Mouse (Mus musculus) lung, postnatal 0 days (tissue): Measurements from ENCODE around the gene Gm49711. TPM values are rescaled to one million over a fixed set of nuclear protein-coding genes. Genes with fewer than 3 reads are reported as not detected.

Experiments
- ATAC-seq: fragments of 200-750 bp; cut with Nextera tagmentation; 2 replicates; pipeline ENCODE4 v1.8.0; 2017; ENCODE audit warnings: moderate library complexity
- DNase-seq: peaks from one replicate; pipeline ENCODE4 v3.0.0-alpha.2; 2016; ENCODE audit warnings: low spot score
- H3K27ac ChIP-seq: fragments of 300-500 bp; sonication (generic); 2 replicates; pipeline ENCODE4 v1.5.1; 2014; ENCODE audit warnings: antibody characterized with exemption, mild to moderate bottlenecking, low read length, mixed read lengths
- H3K27me3 ChIP-seq: fragments of 300-500 bp; sonication (generic); replicated peaks from 2 replicates; pipeline ENCODE4 v1.6.1; 2014; ENCODE audit warnings: low read length, mixed read lengths; ENCODE audit not compliant: insufficient read depth
- H3K36me3 ChIP-seq: fragments of 300-500 bp; sonication (generic); 2 replicates; pipeline ENCODE4 v1.6.1; 2014; ENCODE audit warnings: low read length, mixed read lengths; ENCODE audit not compliant: insufficient read depth
- H3K4me1 ChIP-seq: fragments of 300-500 bp; sonication (generic); 2 replicates; pipeline ENCODE4 v1.6.1; 2014; ENCODE audit warnings: antibody characterized with exemption, low read depth, low read length, mixed read lengths; ENCODE audit not compliant: insufficient read depth
- H3K4me2 ChIP-seq: fragments of 300-500 bp; sonication (generic); replicated peaks from 2 replicates; pipeline ENCODE4 v1.6.1; 2014; ENCODE audit warnings: low read depth, mild to moderate bottlenecking, low read length, moderate library complexity, mixed read lengths
- H3K4me3 ChIP-seq: fragments of 300-500 bp; sonication (generic); 2 replicates; pipeline ENCODE4 v1.5.1; 2014; ENCODE audit warnings: low read depth, low read length
- H3K9ac ChIP-seq: fragments of 300-500 bp; sonication (generic); replicated peaks from 2 replicates; pipeline ENCODE4 v1.6.1; 2014; ENCODE audit warnings: low read depth, mild to moderate bottlenecking
- H3K9me3 ChIP-seq: fragments of 300-500 bp; sonication (generic); 2 replicates; pipeline ENCODE4 v1.6.1; 2016; ENCODE audit warnings: low read length, mixed read lengths
- CTCF ChIP-seq: IDR thresholded peaks from 2 replicates; pipeline ENCODE4 v1.5.1; 2016; ENCODE audit warnings: antibody characterized with exemption, mild to moderate bottlenecking
- EP300 ChIP-seq: IDR thresholded peaks from 2 replicates; pipeline ENCODE4 v1.6.1; 2016; ENCODE audit warnings: antibody characterized with exemption, mild to moderate bottlenecking, control low read depth
- WGBS: fragments of 180-500 bp; shearing (Covaris S2); extraction: QIAGEN DNeasy Blood & Tissue Kit; methylation state at CpG from one replicate; pipeline ENCODE4 v1.1.7; 2014; 5-methylcytosine and 5-hydroxymethylcytosine counted together
- polyA plus RNA-seq: library from polyadenylated mRNA; unstranded; fragments of >200 nt; fragmentation: Nextera tagmentation; extraction: Ambion mirVana; gene quantifications from 2 replicates; pipeline ENCODE4 v1.2.1, GENCODE M21; 2015

Gene Gm49711
- polyA plus RNA-seq, 1 experiment from 2014 or later = 0.11 TPM

DNA sequence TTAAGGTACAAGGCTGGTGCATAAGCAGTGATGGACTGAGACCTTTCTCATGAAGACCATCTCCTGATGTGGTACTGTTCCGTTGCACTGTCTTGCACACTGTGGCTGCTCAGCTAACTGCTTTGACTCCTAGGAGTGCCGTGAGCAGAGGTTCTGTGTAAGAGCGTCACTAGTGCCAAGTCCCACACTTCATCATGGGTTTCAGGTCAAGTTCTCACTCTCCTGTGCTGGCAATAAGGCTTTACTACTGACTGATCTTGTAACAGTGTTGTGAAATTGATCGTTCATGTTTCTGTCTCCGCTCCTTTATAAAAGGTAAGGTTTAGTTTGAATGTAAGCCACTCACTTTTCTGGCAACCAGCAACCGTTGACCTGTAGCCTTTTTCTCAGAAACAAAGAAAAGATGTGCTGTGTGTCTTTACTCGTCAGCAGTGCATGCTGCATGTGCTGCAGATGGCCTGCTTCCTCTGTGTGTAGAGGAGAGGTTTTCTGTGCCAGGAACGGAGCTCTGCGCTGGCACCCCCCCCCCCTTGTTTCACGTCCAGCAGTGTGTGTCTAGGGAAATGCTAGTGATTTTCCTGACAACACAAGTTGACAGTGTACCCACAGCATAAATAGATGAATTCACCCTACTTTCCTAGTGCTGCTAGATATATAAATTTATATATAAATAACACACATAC, 25.8 kb downstream of the Gm49711 start:
- H3K36me3 ChIP-seq = no peaks in the 10 kb centered on the region
- H3K27me3 ChIP-seq = no peaks in the 10 kb centered on the region
- no peak overlapping the region for H3K9ac ChIP-seq
- no peak overlapping the region for H3K4me3 ChIP-seq
- H3K4me2 ChIP-seq = no peak overlapping the region
- 79% methylated on average over 10 of the region's 10 CpGs for WGBS
- ATAC-seq (no peak), DNase-seq (no peak)
- H3K9me3 ChIP-seq = no peaks in the 10 kb centered on the region
- TF ChIP-seq CTCF (no peak), EP300 (no peak)
- no peaks in the 10 kb centered on the region for H3K4me1 ChIP-seq
- no peak overlapping the region for H3K27ac ChIP-seq

DNA sequence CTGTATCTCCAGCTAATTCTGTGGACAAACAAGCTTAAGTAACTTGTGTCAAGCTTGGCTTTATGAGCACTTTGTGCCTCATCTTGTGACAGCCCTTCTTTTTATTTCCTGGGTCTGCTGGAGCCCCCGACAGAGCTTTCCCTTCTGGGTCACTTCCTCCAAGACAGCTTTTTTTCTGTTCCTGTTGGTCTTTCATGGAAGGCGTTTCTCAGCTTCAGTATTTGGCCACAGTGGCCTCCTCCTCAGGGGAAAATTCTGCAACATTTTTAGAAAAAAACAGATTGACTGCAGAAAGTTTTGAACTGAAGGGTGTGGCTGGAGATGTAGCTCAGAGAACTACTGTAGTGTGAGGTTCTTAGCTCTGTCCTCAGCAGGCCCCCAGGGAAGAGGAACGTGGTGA, 31.1 kb downstream of the Gm49711 start:
- H3K4me3 ChIP-seq = no peak overlapping the region
- no peak overlapping the region for H3K9ac ChIP-seq
- no peak overlapping the region for H3K27ac ChIP-seq
- 58% methylated on average over 3 of the region's 3 CpGs for WGBS
- no peak for ATAC-seq
- H3K4me1 ChIP-seq = no peaks in the 10 kb centered on the region
- H3K27me3 ChIP-seq = no peaks in the 10 kb centered on the region
- no peak for TF ChIP-seq EP300
- TF ChIP-seq CTCF = no peak
- no peak overlapping the region for H3K4me2 ChIP-seq
- H3K9me3 ChIP-seq = no peaks in the 10 kb centered on the region
- no peak for DNase-seq
- no peaks in the 10 kb centered on the region for H3K36me3 ChIP-seq

DNA sequence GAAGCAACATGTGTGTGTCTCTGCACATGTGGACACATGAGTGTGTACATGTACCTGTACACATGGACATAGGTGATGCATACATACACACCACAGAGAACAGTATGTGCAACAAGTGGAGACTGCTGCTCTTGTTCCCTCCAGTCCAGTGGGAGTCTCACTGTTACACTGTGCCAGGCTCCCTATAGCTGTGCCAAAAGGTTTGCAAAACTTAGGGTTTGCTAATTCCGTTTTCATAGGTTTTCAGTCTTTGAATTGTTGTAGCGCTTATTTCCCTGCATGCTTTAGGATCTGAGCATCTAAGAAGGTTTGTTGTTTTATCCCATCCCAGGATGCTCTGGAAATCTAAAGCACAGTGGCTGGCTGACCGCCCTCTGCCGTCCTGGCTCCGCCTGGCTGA, 33.8 kb downstream of the Gm49711 start:
- no peaks in the 10 kb centered on the region for H3K4me1 ChIP-seq
- no peaks in the 10 kb centered on the region for H3K36me3 ChIP-seq
- DNase-seq = no peak
- no peaks in the 10 kb centered on the region for H3K9me3 ChIP-seq
- H3K4me2 ChIP-seq = no peak overlapping the region
- ATAC-seq = no peak
- no peak overlapping the region for H3K9ac ChIP-seq
- H3K4me3 ChIP-seq = no peak overlapping the region
- no peak for TF ChIP-seq CTCF
- no peak for TF ChIP-seq EP300
- H3K27ac ChIP-seq = no peak overlapping the region
- H3K27me3 ChIP-seq = no peaks in the 10 kb centered on the region
- WGBS = 83% methylated on average over 5 of the region's 5 CpGs

DNA sequence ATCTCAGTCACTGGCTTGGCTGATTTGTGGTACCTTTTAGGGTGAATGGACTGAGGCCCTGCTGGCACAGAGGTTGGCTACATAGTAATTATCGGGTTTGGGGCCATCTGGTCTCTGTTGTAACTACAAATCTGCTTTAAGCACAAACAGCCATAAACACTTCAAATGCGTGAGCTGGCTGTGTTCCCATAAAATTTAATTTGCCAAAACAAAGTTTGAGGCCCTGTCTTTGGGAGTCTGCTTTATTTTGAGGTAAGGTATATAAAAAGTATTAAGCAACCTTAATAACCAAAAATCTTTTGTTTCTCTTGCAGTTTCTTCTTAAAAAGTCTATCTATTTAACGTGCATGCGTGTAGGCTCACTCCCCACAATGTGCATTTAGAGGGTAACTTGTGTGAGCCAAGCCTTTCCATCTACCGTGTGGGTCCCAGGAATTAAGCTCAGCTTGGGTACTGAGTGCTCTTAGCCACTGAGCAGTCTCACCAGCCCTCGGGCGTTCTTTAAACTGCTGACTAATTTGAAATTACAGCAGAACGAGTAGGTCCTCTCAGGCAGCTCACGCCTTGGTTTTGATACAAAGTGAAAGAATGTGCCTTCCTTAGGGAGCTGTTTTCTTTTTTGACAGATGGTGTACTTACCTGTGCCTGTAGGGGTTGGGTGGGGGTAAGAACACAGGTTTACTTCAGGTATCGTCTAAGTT, 40.4 kb downstream of the Gm49711 start:
- Histone ChIP-seq H3K27me3 (no peaks in the 10 kb centered on the region), H3K27ac (no peak overlapping the region), H3K9me3 (no peaks in the 10 kb centered on the region), H3K9ac (no peak overlapping the region), H3K4me3 (no peak overlapping the region), H3K4me1 (no peaks in the 10 kb centered on the region), H3K4me2 (no peak overlapping the region), H3K36me3 (no peaks in the 10 kb centered on the region)
- TF ChIP-seq CTCF = no peak
- no peak for TF ChIP-seq EP300
- ATAC-seq (no peak), DNase-seq (no peak)
- 70% methylated on average over 10 of the region's 10 CpGs for WGBS

DNA sequence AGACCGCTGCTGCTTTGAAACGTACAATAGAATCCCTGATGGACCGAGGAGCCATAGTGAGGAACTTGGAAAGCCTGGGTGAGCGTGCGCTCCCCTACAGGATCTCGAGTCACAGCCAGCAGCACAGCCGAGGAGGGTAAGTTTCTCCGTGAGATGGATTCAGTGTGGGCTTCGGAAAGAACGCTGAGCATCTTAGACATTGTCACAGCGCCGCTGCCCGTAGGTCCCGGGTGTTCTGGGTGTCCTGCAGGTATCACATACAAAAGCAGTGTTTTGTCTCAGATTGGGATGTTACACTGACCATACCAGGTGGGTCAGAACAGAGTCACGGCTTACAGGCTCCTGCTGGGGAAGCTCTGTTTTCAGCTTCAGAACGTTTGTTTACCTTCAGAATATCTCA, 41.5 kb downstream of the Gm49711 start:
- no peak for ATAC-seq
- WGBS = 81% methylated on average over 16 of the region's 16 CpGs
- no peak overlapping the region for H3K4me2 ChIP-seq

DNA sequence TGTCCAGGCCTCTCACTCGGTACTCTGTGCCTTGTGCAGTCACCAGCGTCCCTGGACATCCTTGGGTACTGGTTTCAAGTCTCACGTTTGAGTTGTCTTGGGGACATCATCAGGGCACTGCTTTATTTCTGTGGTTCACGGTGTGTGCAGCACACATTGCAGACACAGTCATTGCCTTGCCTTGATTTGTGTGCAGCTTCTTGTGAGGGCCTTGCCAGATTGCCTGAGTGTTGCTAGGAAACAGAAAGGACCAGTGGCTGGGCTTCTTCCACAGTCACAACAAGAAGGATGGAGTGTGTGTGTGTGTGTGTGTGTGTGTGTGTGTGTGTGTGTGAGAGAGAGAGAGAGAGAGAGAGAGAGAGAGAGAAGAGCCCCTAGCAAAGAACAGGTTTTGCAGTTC, 42.0 kb downstream of the Gm49711 start:
- TF ChIP-seq EP300 = no peak
- TF ChIP-seq CTCF = no peak
- ATAC-seq (no peak), DNase-seq (no peak)
- Histone ChIP-seq H3K9me3 (no peaks in the 10 kb centered on the region), H3K4me1 (no peaks in the 10 kb centered on the region), H3K36me3 (no peaks in the 10 kb centered on the region), H3K4me3 (no peak overlapping the region), H3K9ac (no peak overlapping the region), H3K27ac (no peak overlapping the region), H3K27me3 (no peaks in the 10 kb centered on the region), H3K4me2 (no peak overlapping the region)
- 75% methylated on average over 4 of the region's 4 CpGs for WGBS

More for the DNA sequence above, 41.5 kb downstream of the Gm49711 start:
- no peak for DNase-seq
- H3K27ac ChIP-seq = no peak overlapping the region
- H3K9ac ChIP-seq = no peak overlapping the region
- no peaks in the 10 kb centered on the region for H3K36me3 ChIP-seq
- H3K4me3 ChIP-seq = no peak overlapping the region
- no peaks in the 10 kb centered on the region for H3K27me3 ChIP-seq
- no peaks in the 10 kb centered on the region for H3K4me1 ChIP-seq
- no peak for TF ChIP-seq EP300
- no peak for TF ChIP-seq CTCF
- H3K9me3 ChIP-seq = no peaks in the 10 kb centered on the region
